Mouse (Mus musculus): ENCODE results near the gene Pnpla2.

Gene Pnpla2

GRCm38 (mm10) chr7:141468522-141469211 lies 13.7 kb downstream of the Pnpla2 start:
- peak; percentile 43 for DNase-seq

GRCm38 (mm10) chr7:141469352-141469751 lies 14.4 kb downstream of the Pnpla2 start:
- no peak for DNase-seq

GRCm38 (mm10) chr7:141469901-141470636 lies 15.1 kb downstream of the Pnpla2 start:
- DNase-seq = no peak

- DNase-seq = no peak
Observed at GRCm38 (mm10) chr7:141470637-141470944, 15.6 kb downstream of the Pnpla2 start.

GRCm38 (mm10) chr7:141471236-141471635 lies 16.2 kb downstream of the Pnpla2 start:
- DNase-seq = no peak

GRCm38 (mm10) chr7:141472226-141472625 lies 17.2 kb downstream of the Pnpla2 start:
- no peak for DNase-seq

GRCm38 (mm10) chr7:141472763-141473162 lies 17.8 kb downstream of the Pnpla2 start:
- no peak for DNase-seq

- no peak for DNase-seq
Observed at GRCm38 (mm10) chr7:141474160-141474559, 19.2 kb downstream of the Pnpla2 start.

GRCm38 (mm10) chr7:141475011-141475804 lies 20.2 kb downstream of the Pnpla2 start, which contains the start of the genes Polr2l and Tspan4:
Gene Polr2l, minus strand, starts transcription at chr7:141475132.
Gene Tspan4, plus strand, starts transcription at chr7:141475240.
- DNase-seq = peak; percentile 84

GRCm38 (mm10) chr7:141475805-141476158 lies 20.8 kb downstream of the Pnpla2 start:
- DNase-seq = no peak

- DNase-seq = peak; percentile 60
Observed at GRCm38 (mm10) chr7:141476226-141476980, 21.4 kb downstream of the Pnpla2 start.

- DNase-seq = no peak
Observed at GRCm38 (mm10) chr7:141476981-141477370, 22.0 kb downstream of the Pnpla2 start.

GRCm38 (mm10) chr7:141477578-141478269 lies 22.7 kb downstream of the Pnpla2 start:
- no peak for DNase-seq

GRCm38 (mm10) chr7:141478270-141478748 lies 23.3 kb downstream of the Pnpla2 start:
- no peak for DNase-seq

- DNase-seq = peak; percentile 50
Observed at GRCm38 (mm10) chr7:141480842-141481497, 26.0 kb downstream of the Pnpla2 start.

- peak; percentile 66 for DNase-seq
Observed at GRCm38 (mm10) chr7:141481498-141482401, 26.8 kb downstream of the Pnpla2 start.

- DNase-seq = no peak
Observed at GRCm38 (mm10) chr7:141482531-141483024, 27.6 kb downstream of the Pnpla2 start.

- no peak for DNase-seq
Observed at GRCm38 (mm10) chr7:141483114-141483653, 28.2 kb downstream of the Pnpla2 start.

- no peak for DNase-seq
Observed at GRCm38 (mm10) chr7:141484186-141485120, 29.5 kb downstream of the Pnpla2 start.
